Mouse (Mus musculus): ENCODE measurements around the gene Mvp. TPM values are rescaled to one million over a fixed set of nuclear protein-coding genes. Genes with fewer than 3 reads are reported as not detected.

Mvp gene
- total RNA-seq (2015; ENCODE audit: low replicate concordance) (0.36 and 0.42 TPM in 2 replicates), total RNA-seq (2017; ENCODE audit: low replicate concordance) (6.7 and 7.7 TPM in 2 replicates)

DNA sequence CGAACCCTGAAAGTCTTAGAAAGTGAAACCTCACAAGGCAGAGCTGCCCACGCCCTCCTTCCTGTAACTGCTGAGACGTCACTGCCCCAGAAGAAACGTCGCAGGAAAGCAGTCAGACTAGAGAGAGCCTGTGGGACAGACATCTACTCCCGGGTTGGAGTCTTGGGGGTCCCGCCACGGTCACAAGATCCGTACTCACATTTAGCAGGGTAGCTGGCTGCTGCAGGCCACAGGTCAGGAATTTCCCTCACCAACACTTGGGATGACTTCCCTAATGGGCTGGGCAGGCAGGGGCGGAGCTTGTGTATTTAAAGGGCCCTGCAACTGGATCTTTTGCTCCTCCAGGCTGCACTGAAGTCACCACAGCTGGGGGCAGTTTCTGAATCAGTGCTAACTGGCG is at the start of gene Mvp:
Mvp (minus strand) TSS at position 302 of the 400 bp plus-strand sequence.
- ATAC-seq (replicated peaks; ENCODE audit: low FRiP score, poor library complexity, severe bottlenecking): 0 out of 2 replicates have a peak, but pooled peaks have one; percentile 21

- no peak for ATAC-seq (replicated peaks; ENCODE audit: low FRiP score, poor library complexity, severe bottlenecking)
Observed at GRCm38 (mm10) chr7:127055026-127055585, 40.7 kb upstream of the Mvp start.

- ATAC-seq (replicated peaks; ENCODE audit: low FRiP score, poor library complexity, severe bottlenecking): peak; percentile 95
Observed at GRCm38 (mm10) chr7:127041851-127042672, 27.6 kb upstream of the Mvp start, which contains the start of gene Kif22. Gene Kif22 (minus strand): TSS chr7:127042471.

DNA sequence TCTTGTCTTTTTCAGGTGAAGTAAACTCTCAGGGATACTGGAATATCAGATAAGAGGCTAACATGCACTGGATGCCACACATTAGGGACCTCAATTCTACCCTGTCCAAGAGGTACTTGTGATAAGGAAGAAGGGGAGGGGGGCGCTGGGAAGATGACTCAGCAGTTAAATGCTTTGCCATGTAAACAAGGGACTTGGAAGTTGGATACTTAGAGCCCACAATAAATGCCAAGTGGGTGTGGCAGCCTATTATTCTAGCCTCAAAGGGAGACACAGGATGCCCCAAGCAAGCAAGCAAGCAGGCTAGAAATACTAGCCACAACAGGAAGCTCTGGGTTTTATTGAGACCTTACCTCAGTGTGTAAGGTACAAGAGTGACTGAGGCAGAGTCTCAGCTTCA is 16.8 kb upstream of the Mvp start:
- no peak for ATAC-seq (replicated peaks; ENCODE audit: low FRiP score, poor library complexity, severe bottlenecking)

DNA sequence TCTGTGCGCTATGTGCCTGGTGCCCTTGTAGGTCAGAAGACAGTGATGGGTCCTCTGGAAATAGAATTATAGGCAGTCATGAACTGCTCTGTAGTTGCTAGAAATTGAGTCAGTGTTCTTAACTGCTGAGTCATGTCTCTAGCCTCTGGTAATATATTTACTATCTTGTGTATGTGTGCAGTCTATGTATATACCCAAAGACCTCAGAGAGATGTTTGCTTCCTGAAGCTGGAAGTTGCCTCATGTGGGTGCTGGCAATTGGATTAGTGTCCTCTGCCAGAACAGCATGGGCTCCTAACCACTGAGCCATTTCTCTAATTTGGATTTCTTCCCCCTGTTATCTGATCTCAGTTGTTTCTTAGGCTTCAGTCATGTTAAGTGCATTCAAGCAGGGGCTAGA is 15.8 kb upstream of the Mvp start:
- ATAC-seq (replicated peaks; ENCODE audit: low FRiP score, poor library complexity, severe bottlenecking): no peak

- ATAC-seq (replicated peaks; ENCODE audit: low FRiP score, poor library complexity, severe bottlenecking): no peak
Observed at GRCm38 (mm10) chr7:127027885-127028284, 13.5 kb upstream of the Mvp start.

DNA sequence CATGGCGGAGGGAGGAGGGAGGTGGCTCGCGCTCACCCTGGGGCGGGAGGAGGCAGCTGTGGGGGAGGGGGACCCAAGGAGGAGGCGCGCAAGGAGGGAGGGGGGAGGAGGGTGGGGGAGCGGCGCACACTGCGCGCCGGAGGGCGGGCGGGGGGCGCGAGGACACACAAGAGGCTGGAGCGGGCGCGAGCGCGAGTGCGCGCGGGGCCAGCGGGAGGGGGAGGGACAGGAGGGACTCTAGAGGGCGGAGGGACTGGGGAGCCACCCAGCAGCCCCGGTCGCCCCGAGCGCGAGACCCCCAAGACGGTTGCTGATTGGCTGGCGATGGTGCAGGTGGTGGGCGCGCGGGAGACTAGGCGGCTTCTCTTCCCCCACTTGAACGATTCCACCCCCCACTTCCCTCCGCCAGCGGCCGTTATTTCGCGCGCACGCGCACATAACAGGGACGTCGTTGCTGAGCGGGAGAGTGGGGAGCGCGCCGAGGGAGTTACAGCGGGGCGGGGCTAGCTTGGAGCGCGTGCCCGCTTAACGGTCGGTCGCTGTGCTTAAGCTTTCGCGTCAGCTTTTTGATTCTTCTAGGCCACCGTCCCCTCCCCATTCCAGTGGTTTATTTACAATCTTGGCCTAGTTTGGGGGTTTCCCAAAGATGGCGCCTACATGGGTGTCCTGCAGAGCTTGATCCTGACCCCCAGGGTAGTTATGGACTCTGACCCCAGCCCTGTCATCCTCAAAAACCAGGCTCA is 12.7 kb upstream of the Mvp start, which contains the start of gene Maz:
Maz (minus strand) TSS at position 54 of the 743 bp plus-strand sequence.
- peak; percentile 74 for ATAC-seq (replicated peaks; ENCODE audit: low FRiP score, poor library complexity, severe bottlenecking)

GRCm38 (mm10) chr7:127026616-127026983 is 12.2 kb upstream of the Mvp start:
- no peak for ATAC-seq (replicated peaks; ENCODE audit: low FRiP score, poor library complexity, severe bottlenecking)

- no peak for ATAC-seq (replicated peaks; ENCODE audit: low FRiP score, poor library complexity, severe bottlenecking)
Observed at GRCm38 (mm10) chr7:127026161-127026600, 11.8 kb upstream of the Mvp start.

DNA sequence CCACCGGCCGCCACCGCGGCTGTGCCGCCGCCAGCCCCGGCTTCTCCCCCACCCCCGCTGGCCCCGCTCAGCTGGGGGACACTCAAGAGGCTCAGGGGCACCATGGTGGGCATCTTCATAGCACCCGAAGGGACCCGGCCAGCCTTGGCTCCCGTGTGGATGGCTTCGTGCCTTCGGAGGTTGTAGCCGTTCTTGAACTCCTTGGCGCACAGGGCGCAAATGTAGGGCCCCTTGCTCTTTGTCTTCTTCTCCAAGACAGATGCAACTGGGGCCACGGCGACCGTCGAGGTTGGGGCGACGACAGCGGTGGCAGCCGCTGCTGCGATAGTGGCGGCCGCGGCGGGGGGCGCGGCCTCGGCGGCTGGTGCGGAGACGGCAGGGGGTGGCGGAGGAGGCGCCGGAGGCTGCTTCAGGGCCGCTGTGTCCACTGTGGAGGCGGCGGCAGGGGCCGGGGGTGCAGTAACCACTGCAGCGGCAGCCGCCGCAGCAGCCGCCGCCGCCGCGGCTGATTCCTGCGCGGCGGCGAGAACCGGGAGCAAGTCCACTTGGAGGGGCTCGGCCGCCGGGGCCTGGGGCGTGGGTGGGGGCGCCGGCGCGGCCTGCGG is 11.2 kb upstream of the Mvp start:
- no peak for ATAC-seq (replicated peaks; ENCODE audit: low FRiP score, poor library complexity, severe bottlenecking)

DNA sequence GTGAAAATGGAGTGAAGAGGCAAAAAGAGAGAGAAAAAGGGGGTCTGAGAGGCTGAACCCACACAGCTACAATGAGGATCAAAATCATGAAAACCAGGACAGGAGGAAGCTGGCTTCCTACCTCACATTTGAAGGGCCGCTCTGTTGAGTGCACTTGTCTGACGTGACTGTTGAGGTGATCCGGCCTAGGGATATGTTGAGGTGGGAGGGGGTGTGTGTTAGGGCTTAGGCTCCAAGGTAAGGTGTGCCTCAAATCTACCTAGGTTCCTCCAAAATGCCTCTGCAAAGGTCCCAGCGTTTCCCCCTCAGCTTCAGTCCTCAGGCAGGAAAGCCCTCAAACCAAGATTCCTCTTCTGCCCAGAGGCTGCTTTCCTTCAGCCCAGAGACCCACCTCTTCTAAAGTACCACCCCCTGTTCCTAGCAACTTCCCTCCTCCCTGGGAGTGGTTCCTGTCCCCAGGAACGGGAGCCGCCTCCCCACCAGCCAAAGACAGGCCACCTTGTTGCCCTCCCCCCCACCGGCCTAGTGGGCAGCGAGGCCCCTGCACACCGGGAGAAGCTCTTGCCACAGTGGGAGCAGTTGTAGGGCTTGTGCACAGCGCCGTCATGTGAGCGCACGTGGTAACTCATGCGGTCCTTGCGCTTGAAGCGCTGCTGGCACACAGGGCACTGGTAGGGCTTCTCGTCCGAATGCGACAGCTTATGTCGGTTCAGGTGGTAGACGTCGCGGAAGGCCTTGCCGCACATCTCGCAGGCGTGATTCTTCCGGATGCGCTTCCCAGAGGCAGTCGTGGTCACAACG is 10.5 kb upstream of the Mvp start:
- ATAC-seq (replicated peaks; ENCODE audit: low FRiP score, poor library complexity, severe bottlenecking): peak; percentile 39

DNA sequence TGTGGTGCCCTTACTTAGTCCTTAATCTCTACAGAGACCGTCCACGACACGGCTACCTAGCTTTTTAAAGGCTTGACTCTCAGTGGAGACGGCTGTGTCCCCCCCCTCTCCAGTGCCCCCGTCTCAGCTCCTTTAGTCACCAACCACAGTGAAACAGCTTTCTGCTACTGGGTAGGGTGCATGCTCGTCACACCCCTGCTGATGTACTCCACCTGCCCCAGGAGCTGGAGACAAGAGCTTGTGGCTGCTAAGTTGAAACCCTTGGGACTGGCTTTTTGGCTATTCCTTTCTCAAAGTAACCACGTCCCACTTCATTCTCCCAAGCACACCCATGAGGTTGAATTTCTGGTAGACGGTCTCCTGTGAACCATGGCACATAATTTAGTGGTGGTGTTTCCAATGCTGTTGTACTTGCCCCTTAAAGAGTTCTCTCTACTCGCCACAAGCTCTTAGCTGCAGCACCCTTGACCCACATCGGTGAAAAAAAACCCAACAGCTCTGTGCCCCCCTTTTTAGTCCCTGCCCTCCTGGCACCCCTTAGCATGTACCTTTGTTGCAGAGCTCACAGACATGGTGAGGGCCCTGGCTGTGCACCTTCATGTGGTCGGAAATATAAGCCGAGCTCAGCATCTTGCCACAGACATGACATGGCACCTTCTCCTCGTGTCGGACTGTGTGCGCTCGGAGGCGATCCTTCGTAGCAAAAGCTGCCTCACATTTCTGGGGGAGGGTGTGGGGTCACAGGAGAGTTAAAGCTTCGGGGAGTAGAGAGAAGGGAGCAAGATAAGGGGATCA is 9.7 kb upstream of the Mvp start:
- no peak for ATAC-seq (replicated peaks; ENCODE audit: low FRiP score, poor library complexity, severe bottlenecking)

DNA sequence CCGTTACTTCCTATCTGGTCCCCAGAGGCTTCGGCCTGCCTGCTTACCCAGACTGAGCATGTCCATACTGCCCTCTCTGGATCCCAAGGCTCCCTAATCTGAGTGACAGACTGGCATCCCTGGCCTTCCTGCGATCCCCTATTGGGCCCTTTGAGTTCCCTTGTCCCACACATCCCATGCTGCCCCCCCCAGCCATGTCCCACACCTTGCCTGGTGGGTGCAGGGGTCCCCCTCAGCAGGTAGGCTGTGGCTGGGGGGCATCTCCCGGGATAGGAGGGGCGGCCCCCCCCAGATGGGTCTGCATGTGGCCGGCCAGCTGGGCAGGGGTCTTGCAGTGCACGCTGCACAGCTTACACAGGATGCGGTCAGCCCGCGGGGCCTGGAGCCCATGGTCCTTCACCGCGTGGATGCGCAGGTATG is 8.9 kb upstream of the Mvp start:
- no peak for ATAC-seq (replicated peaks; ENCODE audit: low FRiP score, poor library complexity, severe bottlenecking)

- ATAC-seq (replicated peaks; ENCODE audit: low FRiP score, poor library complexity, severe bottlenecking): no peak
Observed at GRCm38 (mm10) chr7:127022528-127023271, 8.3 kb upstream of the Mvp start.

- no peak for ATAC-seq (replicated peaks; ENCODE audit: low FRiP score, poor library complexity, severe bottlenecking)
Observed at GRCm38 (mm10) chr7:127021563-127022527, 7.4 kb upstream of the Mvp start.

DNA sequence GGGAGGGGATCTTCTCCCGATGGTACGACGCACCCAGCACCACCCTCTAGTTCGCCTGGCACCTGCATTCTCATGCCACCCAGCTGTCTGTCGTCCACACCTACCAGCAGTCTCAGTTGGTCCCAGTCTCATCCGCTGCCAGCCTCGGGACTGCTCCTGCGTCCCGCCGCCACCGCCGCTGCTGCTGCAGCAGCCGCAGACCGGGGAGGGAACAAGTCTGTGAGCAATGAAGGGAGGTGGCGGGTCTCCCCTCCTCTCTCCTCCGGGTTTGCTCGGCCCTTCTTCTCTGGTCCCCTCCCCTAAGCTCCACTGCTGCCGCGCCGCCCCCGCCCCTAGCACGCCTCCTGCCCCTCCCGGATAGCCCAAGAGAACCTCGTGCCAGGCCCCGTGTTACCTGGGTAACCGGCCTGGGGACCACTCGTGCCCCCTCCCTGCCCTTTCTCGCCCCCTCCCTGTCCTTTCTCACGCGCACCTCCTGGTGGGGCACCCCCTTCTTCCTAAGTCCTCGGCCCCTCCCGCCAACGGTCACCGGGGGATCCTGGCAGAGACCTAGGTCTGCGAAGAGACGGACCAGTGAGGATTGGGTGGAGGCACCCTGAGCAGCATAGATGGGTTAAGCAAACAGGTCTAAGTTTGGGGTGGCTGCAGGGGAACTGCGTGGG is 6.6 kb upstream of the Mvp start, which contains the start of the genes Gm42742 and Prrt2:
Gm42742 (minus strand) TSS at position 197 of the 662 bp plus-strand sequence.
Prrt2 (minus strand) TSS at position 311 of the 662 bp plus-strand sequence.
- no peak for ATAC-seq (replicated peaks; ENCODE audit: low FRiP score, poor library complexity, severe bottlenecking)

Measured in erythroid progenitor cell, adult 5-6 weeks (primary cell).